Mouse (Mus musculus): Measurements from ENCODE around the gene Ssmem1. TPM values are rescaled to one million over a fixed set of nuclear protein-coding genes. Genes with fewer than 3 reads are reported as not detected.

Gene Ssmem1
- polyA plus RNA-seq, 1 experiment from 2014 or later, result not detected

DNA sequence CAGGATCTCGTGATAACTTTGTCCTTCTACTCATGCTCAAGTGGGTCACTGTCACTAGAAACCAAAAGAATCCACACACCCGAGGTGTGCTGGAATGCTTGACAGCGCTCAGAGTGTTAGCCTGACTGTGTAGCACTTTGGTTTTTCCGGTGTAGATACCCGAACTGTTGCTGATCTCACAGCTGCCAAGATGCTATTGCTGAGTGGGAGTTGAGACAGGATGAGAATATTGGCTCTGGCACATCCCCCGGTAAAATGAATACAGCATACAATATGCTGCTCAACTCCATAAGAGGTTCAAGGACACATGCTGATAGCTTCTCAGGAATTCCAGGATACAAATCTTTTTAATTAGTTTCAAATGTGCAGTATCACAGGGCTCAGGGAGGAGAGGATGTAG is 19.2 kb downstream of the Ssmem1 start:
- WGBS, result 72% methylated on average over 6 of the region's 6 CpGs
- Histone ChIP-seq H3K27ac (replicated peaks) (no peak overlapping the region), H3K4me1 (peaks cover 31% of the 10 kb centered on the region), H3K36me3 (no peaks in the 10 kb centered on the region), H3K27me3 (replicated peaks) (no peaks in the 10 kb centered on the region), H3K9me3 (replicated peaks) (no peaks in the 10 kb centered on the region), H3K4me2 (no peak overlapping the region), H3K4me3 (replicated peaks) (no peak overlapping the region), H3K9ac (replicated peaks) (no peak overlapping the region)
- no peak for ATAC-seq (ENCODE audit: low FRiP score)

DNA sequence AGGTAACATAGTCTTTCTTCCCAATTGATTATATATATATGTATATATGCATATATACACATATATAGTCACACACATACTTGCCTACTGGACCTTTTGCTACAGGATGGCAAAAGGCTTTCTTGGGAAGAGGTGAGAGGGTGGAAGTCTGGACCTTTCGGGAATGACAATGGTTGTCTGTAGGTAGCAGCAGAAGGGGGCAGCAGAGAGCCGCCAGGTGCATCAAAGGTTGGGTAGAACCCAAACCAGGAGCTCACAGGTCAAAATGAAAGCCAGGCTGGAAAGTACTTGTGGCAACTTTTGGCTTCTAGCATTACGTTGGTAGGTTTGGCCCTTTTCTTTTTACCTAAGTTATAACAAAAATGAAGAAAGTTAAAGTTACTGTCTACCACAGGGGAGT is 25.7 kb downstream of the Ssmem1 start:
- Histone ChIP-seq H3K27me3 (replicated peaks) (no peaks in the 10 kb centered on the region), H3K36me3 (no peaks in the 10 kb centered on the region), H3K9me3 (replicated peaks) (no peaks in the 10 kb centered on the region), H3K4me1 (no peaks in the 10 kb centered on the region), H3K4me3 (replicated peaks) (no peak overlapping the region), H3K9ac (replicated peaks) (no peak overlapping the region), H3K4me2 (no peak overlapping the region), H3K27ac (replicated peaks) (no peak overlapping the region)
- 44% methylated on average over 3 of the region's 3 CpGs for WGBS
- no peak for ATAC-seq (ENCODE audit: low FRiP score)

DNA sequence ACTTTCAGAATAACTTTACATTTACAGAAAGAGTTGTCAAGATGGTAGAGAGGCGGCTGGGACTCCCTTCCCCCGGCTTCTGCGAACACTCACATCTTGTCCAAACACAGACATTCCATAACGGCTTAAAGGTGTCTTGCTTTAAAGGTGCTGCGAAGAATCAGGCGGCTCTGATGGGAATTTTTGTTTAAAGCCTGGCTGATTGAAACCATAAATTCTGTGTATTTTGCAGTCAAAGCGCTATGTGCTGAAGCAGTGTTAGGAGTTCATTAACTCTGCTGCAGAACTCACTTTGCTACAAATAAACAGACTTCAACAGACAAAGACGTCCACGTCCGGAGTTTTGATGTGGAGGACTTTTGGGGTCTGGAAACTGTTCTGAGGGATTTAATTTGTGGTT is 28.6 kb downstream of the Ssmem1 start:
- Histone ChIP-seq H3K4me3 (replicated peaks) (no peak overlapping the region), H3K27me3 (replicated peaks) (no peaks in the 10 kb centered on the region), H3K9ac (replicated peaks) (no peak overlapping the region), H3K4me1 (peaks cover 5% of the 10 kb centered on the region), H3K36me3 (no peaks in the 10 kb centered on the region), H3K4me2 (no peak overlapping the region), H3K27ac (replicated peaks) (no peak overlapping the region), H3K9me3 (replicated peaks) (no peaks in the 10 kb centered on the region)
- ATAC-seq (ENCODE audit: low FRiP score), result no peak
- 71% methylated on average over 10 of the region's 10 CpGs for WGBS

DNA sequence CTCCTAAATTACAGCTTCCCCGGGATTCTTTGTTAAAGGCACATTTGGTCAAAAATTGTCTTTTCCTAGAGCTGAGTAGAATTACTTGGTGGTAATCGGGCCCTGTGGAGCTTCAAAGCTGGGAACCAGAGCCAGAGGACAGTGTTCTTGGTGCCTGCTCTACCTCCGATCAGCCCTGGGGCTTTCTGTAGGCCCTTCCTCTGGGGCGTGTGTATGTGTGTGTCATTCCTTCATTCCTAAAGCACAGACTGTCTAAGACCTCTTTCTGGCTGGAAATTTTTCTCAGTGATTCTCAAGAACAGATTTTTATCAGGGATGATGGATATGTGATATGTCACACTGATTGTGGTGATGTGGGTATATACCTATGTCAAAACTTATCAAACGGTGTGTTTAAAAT is 29.2 kb downstream of the Ssmem1 start:
- H3K4me3 ChIP-seq (replicated peaks), result no peak overlapping the region
- no peaks in the 10 kb centered on the region for H3K9me3 ChIP-seq (replicated peaks)
- H3K9ac ChIP-seq (replicated peaks), result no peak overlapping the region
- H3K4me1 ChIP-seq, result peaks cover 11% of the 10 kb centered on the region
- H3K27ac ChIP-seq (replicated peaks), result no peak overlapping the region
- H3K27me3 ChIP-seq (replicated peaks), result no peaks in the 10 kb centered on the region
- H3K36me3 ChIP-seq, result no peaks in the 10 kb centered on the region
- ATAC-seq (ENCODE audit: low FRiP score), result no peak
- WGBS, result 85% methylated on average over 5 of the region's 5 CpGs
- no peak overlapping the region for H3K4me2 ChIP-seq

DNA sequence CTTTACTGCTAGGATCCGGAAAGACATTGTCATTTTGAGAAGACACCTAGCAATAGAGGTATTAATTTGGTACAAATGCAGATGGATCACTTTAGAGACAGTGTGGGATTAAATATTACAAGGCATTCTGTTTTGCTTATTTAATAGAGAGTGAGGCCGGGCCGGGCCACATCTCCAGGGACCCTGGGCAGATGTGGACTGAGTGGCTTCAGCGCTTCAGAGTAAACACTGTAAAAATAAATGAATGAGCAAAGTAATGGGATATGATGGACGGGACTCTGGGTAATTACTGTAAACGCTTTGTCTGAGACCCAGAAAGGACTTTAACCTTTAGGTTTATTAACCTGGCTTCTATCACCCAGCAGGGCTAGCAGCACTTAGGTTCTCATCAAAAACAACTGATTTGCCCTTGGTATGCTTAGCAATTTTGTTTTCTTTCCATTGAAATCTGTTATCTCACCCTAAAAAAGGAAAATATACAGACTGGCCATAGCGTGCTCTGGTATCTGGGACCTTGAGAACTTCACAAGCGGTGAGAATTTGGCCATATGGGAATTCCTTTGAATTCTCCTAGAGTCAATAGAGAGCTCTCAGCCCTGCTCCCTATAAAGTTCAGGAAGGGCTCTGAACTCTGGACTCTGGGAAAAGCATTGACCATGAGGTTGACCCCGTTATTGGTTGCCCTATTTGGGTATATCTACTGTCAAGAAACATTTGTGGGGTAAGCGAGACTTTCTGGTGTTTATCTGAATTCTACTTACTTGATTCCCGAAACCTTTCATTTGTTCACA is 31.6 kb downstream of the Ssmem1 start, which contains the start of gene Cpa2:
Gene Cpa2, plus strand, starts transcription at position 574 of the 791 bp plus-strand sequence.
- H3K27me3 ChIP-seq (replicated peaks), result no peaks in the 10 kb centered on the region
- H3K27ac ChIP-seq (replicated peaks), result no peak within 1 kb of the TSS
- no peak within 1 kb of the TSS for H3K9ac ChIP-seq (replicated peaks)
- no peak within 1 kb of the TSS for H3K4me3 ChIP-seq (replicated peaks)
- H3K4me2 ChIP-seq, result no peak within 1 kb of the TSS
- H3K36me3 ChIP-seq, result no peaks in the 10 kb centered on the region
- 73% methylated on average over 11 of the region's 11 CpGs for WGBS
- peaks cover 15% of the 10 kb centered on the region for H3K4me1 ChIP-seq
- H3K9me3 ChIP-seq (replicated peaks), result no peaks in the 10 kb centered on the region
- no peak for ATAC-seq (ENCODE audit: low FRiP score)

DNA sequence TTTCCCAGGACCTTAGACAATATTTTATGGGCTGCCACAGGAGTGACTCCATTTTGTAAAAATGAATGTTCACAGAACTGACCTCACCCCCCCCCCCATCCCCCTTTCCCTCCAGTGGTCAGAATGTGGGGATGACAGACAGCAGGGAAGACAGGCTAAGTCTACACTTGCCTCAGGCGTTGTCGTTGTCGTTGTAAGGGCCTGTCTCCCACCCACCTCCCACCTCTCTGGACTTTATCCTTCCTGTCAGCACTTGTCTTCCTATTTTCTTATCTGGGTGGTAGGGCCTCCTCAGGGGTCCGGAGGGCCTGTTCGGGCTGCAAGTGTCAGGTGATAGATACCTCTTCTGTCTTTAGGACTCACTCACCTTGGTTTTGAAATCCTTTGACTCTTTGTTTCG is 32.6 kb downstream of the Ssmem1 start:
- no peaks in the 10 kb centered on the region for H3K9me3 ChIP-seq (replicated peaks)
- peaks cover 24% of the 10 kb centered on the region for H3K4me1 ChIP-seq
- no peak overlapping the region for H3K9ac ChIP-seq (replicated peaks)
- WGBS, result 94% methylated on average over 6 of the region's 6 CpGs
- no peak overlapping the region for H3K4me3 ChIP-seq (replicated peaks)
- no peaks in the 10 kb centered on the region for H3K36me3 ChIP-seq
- ATAC-seq (ENCODE audit: low FRiP score), result no peak
- H3K27me3 ChIP-seq (replicated peaks), result no peaks in the 10 kb centered on the region
- H3K27ac ChIP-seq (replicated peaks), result no peak overlapping the region
- no peak overlapping the region for H3K4me2 ChIP-seq

DNA sequence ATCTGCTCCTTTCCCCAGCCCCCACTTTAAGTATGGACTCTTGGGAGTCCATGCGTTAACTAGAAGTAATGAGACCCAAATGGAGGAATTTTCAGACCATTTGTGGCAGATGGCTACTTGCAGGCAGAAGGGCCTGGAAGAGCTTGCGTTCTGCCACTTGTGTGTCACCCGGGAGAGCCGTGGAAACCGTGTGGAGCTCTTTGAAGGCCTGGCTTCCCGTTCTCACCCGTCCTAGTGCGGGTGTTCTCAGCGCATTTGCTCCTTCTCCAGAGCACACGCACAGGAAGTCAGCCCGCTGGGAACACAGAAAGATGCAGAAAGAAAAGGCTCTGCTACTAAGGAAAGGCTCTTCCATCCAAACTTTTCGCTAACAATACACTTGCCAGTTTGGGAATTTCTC is 33.4 kb downstream of the Ssmem1 start:
- no peak overlapping the region for H3K27ac ChIP-seq (replicated peaks)
- 49% methylated on average over 12 of the region's 12 CpGs for WGBS
- H3K4me1 ChIP-seq, result peaks cover 32% of the 10 kb centered on the region
- no peak overlapping the region for H3K4me3 ChIP-seq (replicated peaks)
- no peak overlapping the region for H3K9ac ChIP-seq (replicated peaks)
- H3K36me3 ChIP-seq, result no peaks in the 10 kb centered on the region
- no peak for ATAC-seq (ENCODE audit: low FRiP score)
- no peak overlapping the region for H3K4me2 ChIP-seq
- no peaks in the 10 kb centered on the region for H3K27me3 ChIP-seq (replicated peaks)
- no peaks in the 10 kb centered on the region for H3K9me3 ChIP-seq (replicated peaks)

DNA sequence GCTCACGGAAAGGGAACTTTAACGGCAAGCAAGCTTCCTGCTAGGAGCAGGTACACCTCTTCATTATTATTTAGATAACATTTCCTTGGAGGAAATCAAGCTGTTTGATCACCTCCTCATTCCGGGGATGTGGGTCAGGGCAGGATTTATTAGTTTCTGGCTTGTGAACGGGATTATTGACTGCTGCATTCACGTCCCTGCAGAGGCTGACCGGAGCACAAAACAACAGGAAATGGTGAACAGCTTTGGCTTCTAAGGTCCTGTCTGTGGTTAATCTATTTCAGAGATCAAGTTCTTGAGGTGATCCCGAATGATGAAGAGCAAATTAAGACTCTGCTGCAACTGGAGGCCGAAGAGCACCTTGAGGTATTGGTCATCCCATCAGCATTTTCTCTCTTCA is 34.2 kb downstream of the Ssmem1 start:
- Histone ChIP-seq H3K4me3 (replicated peaks) (no peak overlapping the region), H3K36me3 (no peaks in the 10 kb centered on the region), H3K4me2 (no peak overlapping the region), H3K9me3 (replicated peaks) (no peaks in the 10 kb centered on the region), H3K4me1 (peaks cover 32% of the 10 kb centered on the region), H3K27me3 (replicated peaks) (no peaks in the 10 kb centered on the region), H3K9ac (replicated peaks) (no peak overlapping the region), H3K27ac (replicated peaks) (no peak overlapping the region)
- ATAC-seq (ENCODE audit: low FRiP score), result no peak
- WGBS, result 23% methylated on average over 8 of the region's 8 CpGs

DNA sequence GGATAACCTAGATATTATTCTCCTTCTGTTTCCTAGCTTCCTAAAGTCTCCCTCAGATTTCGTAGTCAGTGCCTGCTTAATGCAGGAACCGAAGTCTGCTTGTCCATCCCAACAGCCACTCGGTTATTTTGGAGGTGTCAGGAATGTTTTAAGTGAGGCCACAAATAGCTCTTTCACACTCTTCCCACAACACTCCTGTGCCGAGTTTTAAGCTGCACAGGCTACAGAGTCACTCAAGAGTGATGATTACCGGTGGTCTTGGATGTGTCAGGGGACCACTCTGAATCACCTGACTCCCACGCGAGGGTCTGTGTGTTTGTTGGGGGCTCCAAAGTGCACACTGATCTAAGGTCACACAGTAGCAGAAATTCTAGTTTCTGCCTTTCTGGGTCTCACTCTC is 36.0 kb downstream of the Ssmem1 start:
- Histone ChIP-seq H3K4me2 (no peak overlapping the region), H3K9ac (replicated peaks) (no peak overlapping the region), H3K4me1 (peaks cover 39% of the 10 kb centered on the region), H3K4me3 (replicated peaks) (no peak overlapping the region), H3K36me3 (no peaks in the 10 kb centered on the region), H3K27ac (replicated peaks) (peak overlapping the region; percentile 56; the same call in 1 of the 2 replicates), H3K27me3 (replicated peaks) (no peaks in the 10 kb centered on the region), H3K9me3 (replicated peaks) (no peaks in the 10 kb centered on the region)
- 76% methylated on average over 7 of the region's 7 CpGs for WGBS
- no peak for ATAC-seq (ENCODE audit: low FRiP score)

DNA sequence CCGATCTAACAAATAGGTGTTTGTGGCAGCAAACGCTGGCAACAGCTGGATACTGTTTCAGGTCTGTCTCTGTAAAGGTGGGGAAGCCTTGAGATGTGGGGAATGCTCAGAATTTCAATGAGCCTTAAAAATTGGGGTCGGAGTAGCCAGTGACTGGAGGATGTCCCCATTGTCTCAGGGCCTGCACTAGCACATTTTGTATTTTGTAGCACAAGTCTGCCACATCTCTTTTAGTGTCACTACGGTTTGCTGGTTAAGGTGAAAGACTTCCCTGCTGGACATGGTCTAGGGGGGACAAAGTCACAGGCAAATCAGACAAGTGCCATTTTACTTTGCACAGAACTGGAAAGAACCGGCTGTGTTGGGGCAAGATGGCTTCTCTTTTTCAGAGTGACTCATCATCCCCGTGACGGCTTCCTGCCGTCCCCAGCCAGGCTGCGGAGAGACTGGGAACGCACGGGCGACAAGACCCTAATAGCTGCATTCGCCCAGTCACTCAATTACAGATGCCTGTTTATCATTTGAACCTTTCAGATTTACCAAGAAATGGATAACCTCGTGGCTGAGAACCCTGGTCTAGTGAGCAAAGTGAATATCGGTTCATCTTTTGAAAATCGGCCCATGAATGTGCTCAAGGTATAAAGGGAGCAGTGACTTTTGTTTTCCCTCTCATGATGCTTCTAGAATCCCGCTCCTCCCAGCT is 37.1 kb downstream of the Ssmem1 start:
- H3K9me3 ChIP-seq (replicated peaks), result no peaks in the 10 kb centered on the region
- whole genome bisulfite sequencing, result 7% methylated on average over 17 of the region's 17 CpGs
- peak overlapping the region; percentile 38 for H3K9ac ChIP-seq (replicated peaks)
- peak overlapping the region; percentile 91 for H3K27ac ChIP-seq (replicated peaks)
- H3K36me3 ChIP-seq, result no peaks in the 10 kb centered on the region
- H3K4me3 ChIP-seq (replicated peaks), result peak overlapping the region; percentile 25
- peak; percentile 71 for ATAC-seq (ENCODE audit: low FRiP score)
- H3K27me3 ChIP-seq (replicated peaks), result no peaks in the 10 kb centered on the region
- peak overlapping the region; percentile 56 for H3K4me2 ChIP-seq
- H3K4me1 ChIP-seq, result peaks cover 45% of the 10 kb centered on the region

DNA sequence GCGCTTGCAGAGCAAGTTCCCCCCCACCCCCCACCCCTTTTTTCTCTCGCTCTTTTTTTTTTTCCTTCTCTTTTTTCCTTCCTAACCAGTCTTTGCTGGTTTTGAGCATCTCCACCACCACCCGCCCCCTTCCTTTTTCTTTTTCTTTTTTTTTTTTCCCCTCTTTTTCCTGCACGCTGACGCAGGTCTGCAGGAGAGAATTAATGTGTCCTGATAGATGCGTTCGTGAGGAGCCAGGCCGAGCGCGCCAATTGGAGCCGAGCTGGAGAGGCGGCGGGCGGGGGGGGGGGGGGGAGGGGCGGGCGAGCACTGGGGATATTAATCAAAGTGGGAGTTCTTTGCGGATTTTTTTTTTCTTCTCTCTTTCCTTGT is 37.6 kb downstream of the Ssmem1 start:
- Histone ChIP-seq H3K27me3 (replicated peaks) (no peaks in the 10 kb centered on the region), H3K4me3 (replicated peaks) (peak overlapping the region; percentile 25), H3K27ac (replicated peaks) (peak overlapping the region; percentile 91), H3K4me1 (peaks cover 49% of the 10 kb centered on the region), H3K36me3 (no peaks in the 10 kb centered on the region), H3K4me2 (peak overlapping the region; percentile 56), H3K9ac (replicated peaks) (peak overlapping the region; percentile 38), H3K9me3 (replicated peaks) (no peaks in the 10 kb centered on the region)
- ATAC-seq (ENCODE audit: low FRiP score), result peak; percentile 65
- WGBS, result 1% methylated on average over 14 of the region's 17 CpGs

DNA sequence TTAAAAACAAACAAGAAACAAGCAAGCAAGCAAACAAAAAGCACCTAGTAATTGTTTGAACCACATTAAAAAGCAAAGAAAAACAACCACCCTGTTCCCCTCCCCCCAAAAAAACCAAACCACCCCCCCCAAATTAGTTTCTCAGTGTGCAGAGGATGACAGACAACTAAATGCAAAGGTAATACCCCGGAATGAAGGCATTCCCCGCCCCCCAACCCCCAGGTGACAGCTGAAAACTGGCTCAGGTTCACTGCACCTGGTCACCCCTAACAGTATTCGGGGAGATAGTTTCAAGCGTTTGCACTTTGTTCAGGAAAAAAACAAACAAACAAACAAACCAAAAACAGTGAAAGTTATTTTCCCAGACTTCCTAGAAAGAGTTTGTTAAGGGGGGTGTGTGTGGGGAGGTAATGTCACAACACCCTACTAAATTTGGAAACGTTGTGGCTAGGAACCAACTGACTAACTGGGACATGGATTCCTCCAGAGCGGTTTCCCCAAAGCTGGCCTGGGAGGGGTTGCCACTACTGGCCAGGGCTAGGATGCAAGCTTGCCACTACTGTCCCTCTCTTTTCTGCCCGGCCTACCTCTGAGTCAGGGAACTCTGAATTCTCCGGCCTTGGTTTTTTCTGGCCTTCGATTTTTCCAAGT is 38.1 kb downstream of the Ssmem1 start:
- H3K27me3 ChIP-seq (replicated peaks), result no peaks in the 10 kb centered on the region
- no peak overlapping the region for H3K9ac ChIP-seq (replicated peaks)
- no peak for ATAC-seq (ENCODE audit: low FRiP score)
- H3K27ac ChIP-seq (replicated peaks), result peak overlapping the region; percentile 91
- H3K4me1 ChIP-seq, result peaks cover 54% of the 10 kb centered on the region
- H3K4me3 ChIP-seq (replicated peaks), result peak overlapping the region; percentile 25; the same call in 1 of the 2 replicates
- H3K9me3 ChIP-seq (replicated peaks), result no peaks in the 10 kb centered on the region
- WGBS, result 33% methylated on average over 9 of the region's 9 CpGs
- peak overlapping the region; percentile 56 for H3K4me2 ChIP-seq
- no peaks in the 10 kb centered on the region for H3K36me3 ChIP-seq

Measured in neural tube, embryonic 15.5 days (tissue).